Mouse (Mus musculus): ENCODE results near the gene Nampt.

- no peak for TF ChIP-seq CTCF (IDR thresholded peaks at IDR 0.05; ENCODE audit: control insufficient read depth, insufficient read depth, insufficient replicate concordance, low read depth, low read length)
- no peak for TF ChIP-seq POLR2A (IDR thresholded peaks at IDR 0.05; ENCODE audit: control insufficient read depth, low read depth, low read length)
Measured at GRCm38 (mm10) chr12:32774592-32774991, 44.8 kb upstream of the Nampt start.
